Mouse (Mus musculus) embryonic facial prominence, embryonic 13.5 days (tissue): ENCODE measurements around the gene Prpf18. TPM values are rescaled to one million over a fixed set of nuclear protein-coding genes. Genes with fewer than 3 reads are reported as not detected.

Experiments
- ATAC-seq: fragments of 200-750 bp; cut with Nextera tagmentation; 2 replicates; pipeline ENCODE4 v1.8.0; 2017; ENCODE audit warnings: low read depth; ENCODE audit not compliant: insufficient number of reproducible peaks, insufficient read depth, low FRiP score, low TSS enrichment
- H3K27ac ChIP-seq: fragments of 300-500 bp; sonication (generic); 2 replicates; pipeline ENCODE4 v1.5.1; 2015; ENCODE audit warnings: moderate library complexity, mild to moderate bottlenecking, inconsistent platforms
- H3K27me3 ChIP-seq: fragments of 300-500 bp; sonication (generic); 2 replicates; pipeline ENCODE4 v1.6.1; 2015; ENCODE audit warnings: mild to moderate bottlenecking, inconsistent platforms
- H3K36me3 ChIP-seq: fragments of 300-500 bp; sonication (generic); 2 replicates; pipeline ENCODE4 v1.6.1; 2015; ENCODE audit warnings: mild to moderate bottlenecking, inconsistent platforms
- H3K4me1 ChIP-seq: fragments of 300-500 bp; sonication (generic); 2 replicates; pipeline ENCODE4 v1.6.1; 2015; ENCODE audit warnings: inconsistent platforms
- H3K4me2 ChIP-seq: fragments of 300-500 bp; sonication (generic); 2 replicates; pipeline ENCODE4 v1.6.1; 2015; ENCODE audit warnings: moderate library complexity, mild to moderate bottlenecking, inconsistent platforms
- H3K4me3 ChIP-seq: fragments of 300-500 bp; sonication (generic); 2 replicates; pipeline ENCODE4 v1.5.1; 2015; ENCODE audit warnings: mild to moderate bottlenecking, inconsistent platforms
- H3K9ac ChIP-seq: fragments of 300-500 bp; sonication (generic); 2 replicates; pipeline ENCODE4 v1.6.1; 2015; ENCODE audit warnings: mild to moderate bottlenecking, inconsistent platforms
- H3K9me3 ChIP-seq: fragments of 300-500 bp; sonication (generic); 2 replicates; pipeline ENCODE4 v1.6.1; 2016; ENCODE audit warnings: inconsistent platforms
- WGBS: fragments of 180-500 bp; shearing (Covaris S2); methylation state at CpG from one replicate; pipeline ENCODE4 v1.1.7; 2015; ENCODE audit warnings: mixed read lengths; 5-methylcytosine and 5-hydroxymethylcytosine counted together
- polyA plus RNA-seq: library from polyadenylated mRNA; unstranded; fragments of >200 nt; fragmentation: Nextera tagmentation; extraction: Ambion mirVana; gene quantifications from 2 replicates; pipeline ENCODE4 v1.2.1, GENCODE M21; 2015

The Prpf18 gene
- polyA plus RNA-seq = 38.4 and 40.8 TPM in 2 replicates

- Histone ChIP-seq H3K36me3 (peaks cover 7% of the 10 kb centered on the region), H3K9ac (peak within 1 kb of the TSS; percentile 92), H3K27ac (peak within 1 kb of the TSS; percentile 71; the same call in 1 of the 2 replicates), H3K4me2 (peak within 1 kb of the TSS; percentile 75), H3K4me3 (peak within 1 kb of the TSS; percentile 84), H3K4me1 (peaks cover 14% of the 10 kb centered on the region), H3K27me3 (no peaks in the 10 kb centered on the region), H3K9me3 (no peaks in the 10 kb centered on the region)
- 0 out of 2 replicates have a peak, but pooled peaks have one; percentile 52 for ATAC-seq
- 1% methylated on average over 40 of the region's 40 CpGs for WGBS
Measured at GRCm38 (mm10) chr2:4651500-4652285, at the start of gene Prpf18. TSS of gene Prpf18 (minus strand) at chr2:4652113.

- H3K4me1 ChIP-seq = no peaks in the 10 kb centered on the region
- WGBS = 82% methylated on average over 3 of the region's 3 CpGs
- no peak for ATAC-seq
- no peaks in the 10 kb centered on the region for H3K36me3 ChIP-seq
- H3K4me3 ChIP-seq = no peak overlapping the region
- H3K27ac ChIP-seq = no peak overlapping the region
- no peaks in the 10 kb centered on the region for H3K9me3 ChIP-seq
- H3K4me2 ChIP-seq = no peak overlapping the region
- H3K9ac ChIP-seq = no peak overlapping the region
- H3K27me3 ChIP-seq = no peaks in the 10 kb centered on the region
Measured at GRCm38 (mm10) chr2:4679886-4680285, 28.0 kb upstream of the Prpf18 start.

- Histone ChIP-seq H3K4me2 (no peak overlapping the region), H3K9ac (no peak overlapping the region)
Measured at GRCm38 (mm10) chr2:4671636-4672035, 19.7 kb upstream of the Prpf18 start.

GRCm38 (mm10) chr2:4669701-4670100, 17.8 kb upstream of the Prpf18 start:
- Histone ChIP-seq H3K9me3 (no peaks in the 10 kb centered on the region), H3K4me3 (no peak overlapping the region), H3K27me3 (no peaks in the 10 kb centered on the region), H3K4me2 (no peak overlapping the region), H3K4me1 (no peaks in the 10 kb centered on the region), H3K27ac (no peak overlapping the region), H3K36me3 (no peaks in the 10 kb centered on the region), H3K9ac (no peak overlapping the region)
- ATAC-seq = no peak
- WGBS = 85% methylated on average over 8 of the region's 8 CpGs

More at GRCm38 (mm10) chr2:4671636-4672035, 19.7 kb upstream of the Prpf18 start:
- Histone ChIP-seq H3K27ac (no peak overlapping the region), H3K36me3 (no peaks in the 10 kb centered on the region), H3K4me3 (no peak overlapping the region), H3K9me3 (no peaks in the 10 kb centered on the region), H3K27me3 (no peaks in the 10 kb centered on the region), H3K4me1 (no peaks in the 10 kb centered on the region)
- WGBS = 83% methylated on average over 8 of the region's 8 CpGs
- ATAC-seq = no peak

GRCm38 (mm10) chr2:4668626-4669025, 16.7 kb upstream of the Prpf18 start:
- no peaks in the 10 kb centered on the region for H3K9me3 ChIP-seq
- WGBS = 81% methylated on average over 2 of the region's 2 CpGs
- H3K36me3 ChIP-seq = no peaks in the 10 kb centered on the region
- no peak for ATAC-seq
- H3K4me1 ChIP-seq = no peaks in the 10 kb centered on the region
- H3K27ac ChIP-seq = no peak overlapping the region
- H3K27me3 ChIP-seq = no peaks in the 10 kb centered on the region
- no peak overlapping the region for H3K4me3 ChIP-seq
- H3K9ac ChIP-seq = no peak overlapping the region
- no peak overlapping the region for H3K4me2 ChIP-seq

GRCm38 (mm10) chr2:4660677-4661076, 8.8 kb upstream of the Prpf18 start:
- Histone ChIP-seq H3K27me3 (no peaks in the 10 kb centered on the region), H3K4me3 (no peak overlapping the region), H3K36me3 (no peaks in the 10 kb centered on the region), H3K9ac (no peak overlapping the region), H3K27ac (no peak overlapping the region), H3K4me2 (no peak overlapping the region), H3K9me3 (no peaks in the 10 kb centered on the region), H3K4me1 (no peaks in the 10 kb centered on the region)
- 69% methylated on average over 2 of the region's 2 CpGs for WGBS
- no peak for ATAC-seq

- Histone ChIP-seq H3K4me1 (peaks cover 14% of the 10 kb centered on the region), H3K4me3 (no peak overlapping the region), H3K27me3 (no peaks in the 10 kb centered on the region), H3K9ac (no peak overlapping the region), H3K9me3 (no peaks in the 10 kb centered on the region), H3K36me3 (peaks cover 25% of the 10 kb centered on the region), H3K27ac (no peak overlapping the region), H3K4me2 (peak overlapping the region; percentile 32; the same call in 1 of the 2 replicates)
- no peak for ATAC-seq
- WGBS = 97% methylated on average over 2 of the region's 2 CpGs
Measured at GRCm38 (mm10) chr2:4649646-4650045, 2.3 kb downstream of the Prpf18 start.

- H3K27me3 ChIP-seq = no peaks in the 10 kb centered on the region
- ATAC-seq = no peak
- 92% methylated on average over 4 of the region's 4 CpGs for WGBS
- peaks cover 14% of the 10 kb centered on the region for H3K4me1 ChIP-seq
- H3K9me3 ChIP-seq = no peaks in the 10 kb centered on the region
- H3K4me3 ChIP-seq = no peak overlapping the region
- peaks cover 35% of the 10 kb centered on the region for H3K36me3 ChIP-seq
- no peak overlapping the region for H3K9ac ChIP-seq
- no peak overlapping the region for H3K27ac ChIP-seq
- no peak overlapping the region for H3K4me2 ChIP-seq
Measured at GRCm38 (mm10) chr2:4648094-4648493, 3.8 kb downstream of the Prpf18 start.

- no peaks in the 10 kb centered on the region for H3K27me3 ChIP-seq
- no peak overlapping the region for H3K27ac ChIP-seq
- H3K4me2 ChIP-seq = no peak overlapping the region
- H3K9me3 ChIP-seq = no peaks in the 10 kb centered on the region
- ATAC-seq = no peak
- H3K36me3 ChIP-seq = peaks cover 59% of the 10 kb centered on the region
- WGBS = 76% methylated on average over 4 of the region's 4 CpGs
- H3K4me1 ChIP-seq = peaks cover 4% of the 10 kb centered on the region
- H3K4me3 ChIP-seq = no peak overlapping the region
- no peak overlapping the region for H3K9ac ChIP-seq
Measured at GRCm38 (mm10) chr2:4645066-4645465, 6.8 kb downstream of the Prpf18 start.

- Histone ChIP-seq H3K9ac (no peak overlapping the region), H3K36me3 (peaks cover 82% of the 10 kb centered on the region), H3K9me3 (no peaks in the 10 kb centered on the region), H3K4me3 (no peak overlapping the region), H3K4me2 (no peak overlapping the region), H3K27me3 (no peaks in the 10 kb centered on the region), H3K4me1 (peaks cover 8% of the 10 kb centered on the region), H3K27ac (no peak overlapping the region)
- ATAC-seq = no peak
- 87% methylated on average over 3 of the region's 3 CpGs for WGBS
Measured at GRCm38 (mm10) chr2:4638189-4638588, 13.7 kb downstream of the Prpf18 start.

GRCm38 (mm10) chr2:4636656-4637055, 15.3 kb downstream of the Prpf18 start:
- no peak for ATAC-seq
- peaks cover 81% of the 10 kb centered on the region for H3K36me3 ChIP-seq
- H3K9ac ChIP-seq = no peak overlapping the region
- H3K4me3 ChIP-seq = no peak overlapping the region
- peaks cover 8% of the 10 kb centered on the region for H3K4me1 ChIP-seq
- no peaks in the 10 kb centered on the region for H3K9me3 ChIP-seq
- 84% methylated on average over 7 of the region's 7 CpGs for WGBS
- no peak overlapping the region for H3K27ac ChIP-seq
- no peaks in the 10 kb centered on the region for H3K27me3 ChIP-seq
- no peak overlapping the region for H3K4me2 ChIP-seq

- no peak for ATAC-seq
- Histone ChIP-seq H3K36me3 (peaks cover 78% of the 10 kb centered on the region), H3K4me3 (no peak overlapping the region), H3K9ac (no peak overlapping the region), H3K4me2 (no peak overlapping the region), H3K4me1 (peaks cover 8% of the 10 kb centered on the region), H3K27ac (no peak overlapping the region), H3K9me3 (no peaks in the 10 kb centered on the region), H3K27me3 (no peaks in the 10 kb centered on the region)
- WGBS = 83% methylated on average over 8 of the region's 8 CpGs
Measured at GRCm38 (mm10) chr2:4635804-4636203, 16.1 kb downstream of the Prpf18 start.
